Mouse (Mus musculus): ENCODE measurements around the gene Oaz1. TPM values are rescaled to one million over a fixed set of nuclear protein-coding genes. Genes with fewer than 3 reads are reported as not detected.
"Not testable (repeated sequence)": the region's sequence is repeated elsewhere in the genome, so short reads cannot be mapped to it uniquely, and the experiment has no call there.

Gene Oaz1
- polyA plus RNA-seq, 1 experiment from 2014 or later = 1,581 TPM

- Histone ChIP-seq H3K4me1 (peaks cover 42% of the 10 kb centered on the region), H3K9ac (peak overlapping the region; percentile 92), H3K27me3 (no peaks in the 10 kb centered on the region), H3K36me3 (ENCODE audit: poor library complexity, severe bottlenecking) (peaks cover 32% of the 10 kb centered on the region), H3K4me3 (peak overlapping the region; percentile 78), H3K9me3 (replicated peaks) (no peaks in the 10 kb centered on the region), H3K4me2 (peak overlapping the region; percentile 90), H3K27ac (no peak overlapping the region)
- ATAC-seq = no peak
- WGBS = 81% methylated on average over 10 of the region's 10 CpGs
Observed at GRCm38 (mm10) chr10:80827870-80828420, 1.5 kb downstream of the Oaz1 start.

- Histone ChIP-seq H3K36me3 (ENCODE audit: poor library complexity, severe bottlenecking) (peaks cover 32% of the 10 kb centered on the region), H3K4me2 (peak overlapping the region; percentile 90), H3K4me1 (peaks cover 42% of the 10 kb centered on the region), H3K4me3 (peak overlapping the region; percentile 78; the same call in 1 of the 2 replicates)
- H3K27ac ChIP-seq; H3K9ac ChIP-seq; H3K9me3 ChIP-seq (replicated peaks); ATAC-seq; H3K27me3 ChIP-seq: not testable (repeated sequence)
- 85% methylated on average over 7 of the region's 9 CpGs for WGBS
Observed at GRCm38 (mm10) chr10:80828587-80828986, 2.1 kb downstream of the Oaz1 start.

GRCm38 (mm10) chr10:80829359-80830278, 3.2 kb downstream of the Oaz1 start:
- no peak overlapping the region for H3K9ac ChIP-seq
- H3K4me3 ChIP-seq = no peak overlapping the region
- H3K4me2 ChIP-seq = no peak overlapping the region
- WGBS = 60% methylated on average over 1 of the region's 1 CpGs
- H3K4me1 ChIP-seq = peaks cover 42% of the 10 kb centered on the region
- H3K9me3 ChIP-seq (replicated peaks) = no peaks in the 10 kb centered on the region
- no peak overlapping the region; the same call in 1 of the 2 replicates for H3K27ac ChIP-seq
- peaks cover 13% of the 10 kb centered on the region for H3K27me3 ChIP-seq
- peaks cover 32% of the 10 kb centered on the region for H3K36me3 ChIP-seq (ENCODE audit: poor library complexity, severe bottlenecking)
- ATAC-seq = no peak

- Histone ChIP-seq H3K4me3 (peak overlapping the region; percentile 10; the same call in 1 of the 2 replicates), H3K4me1 (peaks cover 45% of the 10 kb centered on the region), H3K9ac (no peak overlapping the region), H3K4me2 (no peak overlapping the region), H3K27me3 (peaks cover 28% of the 10 kb centered on the region), H3K27ac (no peak overlapping the region), H3K36me3 (ENCODE audit: poor library complexity, severe bottlenecking) (peaks cover 35% of the 10 kb centered on the region), H3K9me3 (replicated peaks) (no peaks in the 10 kb centered on the region)
- WGBS = 3% methylated on average over 9 of the region's 9 CpGs
- no peak for ATAC-seq
Observed at GRCm38 (mm10) chr10:80831136-80831535, 4.7 kb downstream of the Oaz1 start.

GRCm38 (mm10) chr10:80832818-80833217, 6.4 kb downstream of the Oaz1 start:
- no peak overlapping the region for H3K4me2 ChIP-seq
- no peak overlapping the region for H3K9ac ChIP-seq
- peaks cover 35% of the 10 kb centered on the region for H3K36me3 ChIP-seq (ENCODE audit: poor library complexity, severe bottlenecking)
- WGBS = 51% methylated on average over 7 of the region's 7 CpGs
- peaks cover 40% of the 10 kb centered on the region for H3K4me1 ChIP-seq
- ATAC-seq = no peak
- peaks cover 29% of the 10 kb centered on the region for H3K27me3 ChIP-seq
- no peak overlapping the region for H3K27ac ChIP-seq
- H3K9me3 ChIP-seq (replicated peaks) = no peaks in the 10 kb centered on the region
- no peak overlapping the region for H3K4me3 ChIP-seq

DNA sequence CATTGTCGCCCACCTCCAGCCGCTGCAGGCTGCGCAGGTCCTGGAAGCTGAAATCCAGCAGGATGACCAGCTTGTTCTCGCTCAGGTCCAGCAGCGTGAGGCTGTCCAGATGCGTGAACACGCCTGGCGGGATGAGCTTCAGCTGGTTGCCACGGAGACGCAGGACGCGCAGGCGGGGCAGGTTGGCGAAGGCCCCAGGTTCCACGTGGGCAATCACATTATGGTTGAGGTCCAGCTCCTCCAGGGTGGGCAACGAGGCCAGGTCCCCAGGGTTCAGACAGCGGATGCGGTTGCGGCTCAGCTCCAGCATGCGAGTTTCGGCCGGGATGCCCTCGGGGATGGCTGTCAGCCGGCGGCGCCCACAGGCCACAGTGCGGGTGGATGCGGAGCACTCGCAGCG, 9.2 kb downstream of the Oaz1 start:
- H3K9ac ChIP-seq = no peak overlapping the region; the same call in 1 of the 2 replicates
- no peak for ATAC-seq
- H3K36me3 ChIP-seq (ENCODE audit: poor library complexity, severe bottlenecking) = peaks cover 10% of the 10 kb centered on the region
- H3K27me3 ChIP-seq = peaks cover 29% of the 10 kb centered on the region
- no peak overlapping the region for H3K4me2 ChIP-seq
- no peak overlapping the region for H3K4me3 ChIP-seq
- H3K9me3 ChIP-seq (replicated peaks) = no peaks in the 10 kb centered on the region
- no peak overlapping the region for H3K27ac ChIP-seq
- peaks cover 15% of the 10 kb centered on the region for H3K4me1 ChIP-seq
- 61% methylated on average over 30 of the region's 30 CpGs for WGBS

DNA sequence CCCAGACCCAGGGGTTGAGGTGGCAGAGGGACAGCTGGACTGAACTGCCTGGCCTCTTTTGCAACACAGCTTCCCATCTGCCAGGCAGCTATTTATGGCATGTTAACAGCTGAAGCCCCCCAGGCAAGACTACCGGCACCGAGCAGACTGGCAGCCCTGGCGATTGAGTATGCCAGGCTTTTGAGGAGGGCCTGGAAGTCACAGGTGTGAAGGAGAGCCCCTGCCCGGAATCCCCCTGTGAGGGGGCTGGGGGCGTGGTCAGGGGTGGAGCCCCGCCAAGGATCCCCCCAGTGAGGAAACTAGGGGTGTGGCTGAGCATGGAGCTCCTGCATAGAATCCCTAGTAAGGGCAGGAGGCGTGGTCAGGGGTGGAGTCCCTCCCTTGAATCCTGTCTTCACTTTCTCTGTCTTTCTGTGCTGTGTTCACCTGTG, 10.5 kb downstream of the Oaz1 start:
- H3K9me3 ChIP-seq (replicated peaks) = no peaks in the 10 kb centered on the region
- no peak overlapping the region for H3K9ac ChIP-seq
- 0 out of 2 replicates have a peak, but pooled peaks cover 3% of the 10 kb centered on the region for H3K36me3 ChIP-seq (ENCODE audit: poor library complexity, severe bottlenecking)
- H3K4me3 ChIP-seq = no peak overlapping the region
- ATAC-seq = peak; percentile 7; the same call in 1 of the 2 replicates
- H3K4me2 ChIP-seq = no peak overlapping the region
- H3K27ac ChIP-seq = no peak overlapping the region
- H3K27me3 ChIP-seq = peaks cover 30% of the 10 kb centered on the region
- WGBS = 46% methylated on average over 7 of the region's 7 CpGs
- 0 out of 2 replicates have a peak, but pooled peaks cover 7% of the 10 kb centered on the region for H3K4me1 ChIP-seq

DNA sequence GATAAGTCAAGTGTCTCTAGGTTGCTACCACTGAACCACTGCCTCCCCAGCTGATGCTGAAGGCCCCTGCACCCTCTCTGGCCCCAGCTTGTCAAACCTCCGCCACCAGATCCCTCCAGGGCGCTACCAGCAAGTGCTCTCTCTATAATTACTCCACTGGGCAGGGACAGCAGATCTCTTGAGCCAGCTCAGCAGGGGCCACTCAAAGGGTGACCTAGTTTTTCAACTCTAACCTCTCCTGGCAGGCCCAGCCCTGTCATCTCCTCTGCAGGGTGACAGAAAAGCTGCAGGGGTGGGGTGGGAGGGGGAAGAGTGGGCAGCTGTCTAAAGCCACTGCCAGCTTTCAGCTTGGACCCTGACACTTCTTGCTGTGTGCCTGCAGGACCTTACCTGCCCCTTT, 11.4 kb downstream of the Oaz1 start:
- Histone ChIP-seq H3K27me3 (peaks cover 38% of the 10 kb centered on the region), H3K36me3 (ENCODE audit: poor library complexity, severe bottlenecking) (0 out of 2 replicates have a peak, but pooled peaks cover 3% of the 10 kb centered on the region), H3K9ac (no peak overlapping the region), H3K4me2 (no peak overlapping the region), H3K4me3 (no peak overlapping the region), H3K9me3 (replicated peaks) (no peaks in the 10 kb centered on the region), H3K27ac (no peak overlapping the region), H3K4me1 (0 out of 2 replicates have a peak, but pooled peaks cover 7% of the 10 kb centered on the region)
- ATAC-seq = no peak
- WGBS = 10% methylated on average over 2 of the region's 2 CpGs

DNA sequence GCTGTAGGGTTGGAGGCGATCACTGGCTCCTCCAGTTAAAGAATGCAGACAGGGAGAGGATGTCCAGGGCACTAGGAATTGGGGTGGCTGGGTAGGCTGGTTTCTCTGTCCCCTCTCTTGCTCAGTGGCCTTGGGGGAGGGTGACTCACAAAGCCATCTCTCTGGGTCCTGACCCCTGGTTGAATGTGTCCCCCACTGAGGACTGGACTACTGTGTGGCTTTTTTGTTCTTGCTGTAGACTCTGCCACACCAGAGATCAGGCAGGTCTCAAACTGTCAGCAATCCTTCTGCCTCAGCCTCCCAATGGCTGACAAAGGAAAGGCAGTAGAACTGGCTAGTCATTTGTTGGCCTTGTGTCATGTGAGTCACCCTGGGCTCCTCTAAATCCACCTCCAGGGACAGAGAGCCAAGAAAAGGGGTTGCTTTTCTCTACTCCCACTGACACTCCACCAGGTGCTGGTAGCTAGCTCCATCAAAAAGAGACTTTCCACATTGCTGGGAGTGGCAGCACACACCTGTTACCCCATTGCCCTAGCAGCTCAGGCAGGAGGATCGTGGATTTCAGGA, 12.0 kb downstream of the Oaz1 start:
- H3K4me3 ChIP-seq = no peak overlapping the region
- 73% methylated on average over 2 of the region's 2 CpGs for WGBS
- H3K27ac ChIP-seq = no peak overlapping the region
- no peaks in the 10 kb centered on the region for H3K9me3 ChIP-seq (replicated peaks)
- H3K36me3 ChIP-seq (ENCODE audit: poor library complexity, severe bottlenecking) = 0 out of 2 replicates have a peak, but pooled peaks cover 3% of the 10 kb centered on the region
- H3K9ac ChIP-seq = no peak overlapping the region
- ATAC-seq = no peak
- H3K27me3 ChIP-seq = peaks cover 44% of the 10 kb centered on the region
- H3K4me1 ChIP-seq = peaks cover 11% of the 10 kb centered on the region
- no peak overlapping the region for H3K4me2 ChIP-seq

GRCm38 (mm10) chr10:80839848-80840247, 13.4 kb downstream of the Oaz1 start:
- Histone ChIP-seq H3K27ac (no peak overlapping the region), H3K9me3 (replicated peaks) (no peaks in the 10 kb centered on the region), H3K36me3 (ENCODE audit: poor library complexity, severe bottlenecking) (0 out of 2 replicates have a peak, but pooled peaks cover under 1% of the 10 kb centered on the region), H3K4me2 (no peak overlapping the region), H3K4me3 (no peak overlapping the region), H3K9ac (no peak overlapping the region), H3K27me3 (peaks cover 44% of the 10 kb centered on the region), H3K4me1 (peaks cover 21% of the 10 kb centered on the region)
- WGBS = 68% methylated on average over 6 of the region's 6 CpGs
- no peak for ATAC-seq

- H3K9me3 ChIP-seq (replicated peaks) = no peaks in the 10 kb centered on the region
- H3K4me3 ChIP-seq = no peak overlapping the region
- no peak for ATAC-seq
- H3K27ac ChIP-seq = no peak overlapping the region
- no peaks in the 10 kb centered on the region for H3K36me3 ChIP-seq (ENCODE audit: poor library complexity, severe bottlenecking)
- 73% methylated on average over 2 of the region's 2 CpGs for WGBS
- H3K4me2 ChIP-seq = no peak overlapping the region
- no peak overlapping the region for H3K9ac ChIP-seq
- H3K27me3 ChIP-seq = peaks cover 41% of the 10 kb centered on the region
- peaks cover 15% of the 10 kb centered on the region for H3K4me1 ChIP-seq
Observed at GRCm38 (mm10) chr10:80841685-80842084, 15.2 kb downstream of the Oaz1 start.

- H3K4me2 ChIP-seq = no peak overlapping the region
- ATAC-seq = no peak
- peaks cover 41% of the 10 kb centered on the region for H3K27me3 ChIP-seq
- H3K4me1 ChIP-seq = peaks cover 15% of the 10 kb centered on the region
- no peaks in the 10 kb centered on the region for H3K36me3 ChIP-seq (ENCODE audit: poor library complexity, severe bottlenecking)
- H3K9ac ChIP-seq = no peak overlapping the region
- no peaks in the 10 kb centered on the region for H3K9me3 ChIP-seq (replicated peaks)
- no peak overlapping the region for H3K27ac ChIP-seq
- no peak overlapping the region for H3K4me3 ChIP-seq
- 82% methylated on average over 15 of the region's 15 CpGs for WGBS
Observed at GRCm38 (mm10) chr10:80842334-80842733, 15.9 kb downstream of the Oaz1 start.
